Mouse (Mus musculus): ENCODE measurements at regions not wholly inside any gene's neighbourhood (a gene's known extent, or its start where the extent isn't known, plus 50 kb on each side); places are given as distances from the start of the nearest gene placed in this dataset.

DNA sequence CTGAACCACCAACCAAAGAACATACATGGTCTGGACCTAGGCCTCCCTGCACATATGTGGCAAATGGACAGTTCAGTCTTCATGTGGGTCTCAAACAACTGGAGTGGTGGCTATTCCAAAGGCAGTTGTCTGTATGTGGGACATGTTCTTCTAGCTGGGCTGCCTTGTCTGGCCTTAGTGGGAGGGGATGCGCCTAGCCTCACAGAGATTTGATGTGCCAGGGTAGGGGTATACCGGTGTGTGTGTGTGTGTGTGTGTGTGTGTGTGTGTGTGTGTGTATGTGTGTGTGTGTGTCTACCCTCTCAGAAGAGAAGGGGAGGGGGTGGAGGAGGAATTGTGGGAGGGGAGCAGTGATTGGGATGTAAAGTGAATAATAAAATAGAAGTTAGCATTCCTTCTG, 344.0 kb downstream of the Dhx35 start:
- no peak for DNase-seq (ENCODE audit: low spot score in 2 of 2)

DNA sequence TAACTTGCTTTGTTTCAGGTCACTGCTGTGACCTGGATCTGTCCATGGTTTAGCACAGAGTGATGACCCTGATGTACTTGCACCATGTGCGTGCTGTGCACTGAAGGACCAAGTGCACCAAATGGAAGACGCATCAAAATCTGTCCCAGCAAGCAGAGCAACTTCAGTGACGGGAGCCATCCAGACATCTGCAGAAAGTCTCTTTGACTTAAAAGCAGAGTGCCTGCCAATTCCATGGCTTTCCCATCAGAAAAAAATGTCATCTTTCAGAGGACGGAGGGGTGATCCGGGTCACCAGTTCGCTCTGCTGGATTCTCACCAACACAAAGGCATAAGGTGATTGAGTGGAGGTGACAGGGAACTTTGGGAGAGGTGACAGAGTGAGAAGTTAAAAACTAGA, 351.4 kb downstream of the Dhx35 start:
- DNase-seq (ENCODE audit: low spot score in 2 of 2), result no peak

DNA sequence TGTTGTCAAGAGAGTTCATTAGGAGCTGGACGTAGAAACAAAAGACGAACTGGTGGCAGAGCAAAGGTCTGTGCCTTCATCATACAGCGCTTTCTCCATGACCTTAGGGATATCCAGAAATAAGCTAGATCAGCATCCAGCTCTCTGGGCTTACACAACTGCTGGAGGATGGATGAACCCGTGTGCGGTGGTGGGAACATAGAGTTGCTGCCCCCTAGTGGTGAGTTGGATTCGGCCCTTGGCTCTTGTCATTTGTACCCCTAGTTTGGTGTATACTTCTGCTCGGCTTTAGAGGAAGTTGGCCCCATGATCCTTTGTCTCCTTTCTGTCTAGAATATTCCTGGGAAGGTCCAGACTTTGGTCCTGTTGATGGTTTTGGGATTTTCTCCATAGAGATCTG, 369.4 kb downstream of the Dhx35 start:
- peak; percentile 17 to 59 for DNase-seq (ENCODE audit: low spot score in 2 of 2)

DNA sequence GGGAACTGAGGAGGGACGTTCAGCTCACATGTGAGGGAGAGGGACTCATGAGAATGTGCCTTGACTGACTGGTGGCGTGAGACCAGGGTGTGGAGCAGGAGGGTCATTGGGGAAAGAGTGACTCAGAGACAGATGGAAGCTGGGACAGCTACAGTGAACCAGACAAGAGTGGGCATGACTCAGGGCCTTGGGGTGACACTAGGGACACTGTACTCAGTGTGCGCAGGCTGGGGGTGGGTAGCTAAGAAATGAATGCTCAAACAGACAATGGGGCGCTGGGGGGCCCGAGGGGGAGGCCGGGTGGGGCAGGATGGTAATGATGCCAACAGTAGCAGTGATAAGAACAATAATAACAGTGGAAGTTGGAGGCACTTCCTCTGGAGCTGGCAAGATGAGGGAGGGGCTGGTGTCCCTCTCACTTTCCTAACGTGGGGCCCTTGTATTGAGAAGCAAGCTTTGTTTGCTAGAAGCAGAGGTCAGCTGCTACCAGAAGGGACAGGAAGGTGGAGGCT, 374.0 kb downstream of the Dhx35 start:
- no peak for DNase-seq (ENCODE audit: low spot score in 2 of 2)

DNA sequence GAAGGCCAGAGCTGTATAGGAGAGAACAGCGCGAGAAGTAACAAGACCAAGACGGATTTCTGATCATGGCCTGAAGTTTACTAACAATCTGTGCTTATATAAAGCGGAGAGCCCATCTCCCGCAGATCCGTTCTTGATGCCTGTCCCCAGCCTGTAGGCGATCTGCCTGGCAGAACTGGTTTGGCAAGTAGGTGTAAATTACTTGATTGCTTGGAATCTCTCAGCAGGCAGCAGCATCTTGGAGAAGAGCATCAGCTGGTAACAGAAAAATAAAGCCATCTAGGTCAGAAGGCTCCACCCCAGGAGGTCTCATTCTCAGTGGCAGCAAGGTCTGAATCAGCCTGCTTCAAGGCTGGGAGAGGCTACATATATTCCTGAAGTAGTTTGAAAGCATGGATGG, 401.5 kb downstream of the Dhx35 start:
- no peak for DNase-seq (ENCODE audit: low spot score in 2 of 2)

DNA sequence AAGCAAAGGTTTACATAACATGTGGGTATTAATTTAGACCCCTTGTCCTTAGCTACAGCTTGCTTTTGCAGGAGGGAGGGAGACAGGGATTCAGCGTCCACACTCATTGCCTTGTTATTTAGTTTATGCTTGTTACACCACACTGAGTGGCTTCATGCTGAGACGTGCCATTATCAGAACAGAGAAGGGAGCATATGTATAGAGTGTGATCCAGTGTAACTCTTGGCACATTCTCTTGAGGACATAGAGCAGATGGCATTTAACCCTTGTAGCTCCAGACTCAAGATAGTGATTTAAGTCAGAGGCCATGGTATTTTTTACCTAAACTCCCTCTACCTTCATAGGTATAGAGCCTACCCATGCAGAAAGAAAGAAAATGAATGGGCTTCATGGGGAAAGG, 437.7 kb downstream of the Dhx35 start:
- no peak for DNase-seq (ENCODE audit: low spot score in 2 of 2)

DNA sequence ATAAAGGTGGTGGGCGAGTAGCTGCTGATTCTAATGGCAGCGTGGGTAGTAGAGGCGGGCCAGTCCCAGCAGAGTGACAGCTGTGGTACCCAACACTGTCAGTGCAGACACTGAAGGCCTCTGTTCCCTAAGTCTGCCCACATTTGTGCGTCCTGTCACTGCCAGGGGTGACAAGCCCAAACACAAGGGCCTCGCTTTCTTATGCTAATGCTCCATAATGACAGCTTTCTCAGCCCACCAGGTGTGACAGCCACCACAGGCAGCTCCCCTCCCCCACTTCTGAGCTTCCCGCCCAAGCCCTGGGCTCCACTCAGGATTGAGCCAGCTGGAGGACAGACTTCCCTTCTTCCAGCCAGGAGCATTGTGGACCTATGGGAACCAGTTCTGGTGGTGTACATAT, 440.4 kb downstream of the Dhx35 start:
- DNase-seq (ENCODE audit: low spot score in 2 of 2), result no peak

DNA sequence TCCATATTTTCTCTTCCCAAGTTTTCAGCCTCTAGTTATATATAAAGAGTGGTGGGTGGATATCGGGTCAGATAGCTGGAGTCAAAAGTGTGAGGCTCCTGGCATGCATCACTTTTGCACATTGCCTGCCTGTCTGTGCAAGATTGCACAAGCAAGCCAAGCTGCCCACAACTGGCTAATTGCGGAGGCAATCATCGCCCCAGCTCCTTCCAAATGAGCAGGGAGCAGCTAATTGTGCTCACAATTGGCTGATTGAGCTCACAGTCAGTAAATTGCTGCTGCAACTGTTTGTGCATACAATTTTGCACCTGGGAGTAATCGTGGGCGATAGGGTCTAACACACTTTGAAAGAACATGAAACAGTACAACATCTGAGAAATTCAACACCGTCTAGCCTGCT, 455.5 kb downstream of the Dhx35 start:
- DNase-seq (ENCODE audit: low spot score in 2 of 2), result peak; percentile 4 to 6

DNA sequence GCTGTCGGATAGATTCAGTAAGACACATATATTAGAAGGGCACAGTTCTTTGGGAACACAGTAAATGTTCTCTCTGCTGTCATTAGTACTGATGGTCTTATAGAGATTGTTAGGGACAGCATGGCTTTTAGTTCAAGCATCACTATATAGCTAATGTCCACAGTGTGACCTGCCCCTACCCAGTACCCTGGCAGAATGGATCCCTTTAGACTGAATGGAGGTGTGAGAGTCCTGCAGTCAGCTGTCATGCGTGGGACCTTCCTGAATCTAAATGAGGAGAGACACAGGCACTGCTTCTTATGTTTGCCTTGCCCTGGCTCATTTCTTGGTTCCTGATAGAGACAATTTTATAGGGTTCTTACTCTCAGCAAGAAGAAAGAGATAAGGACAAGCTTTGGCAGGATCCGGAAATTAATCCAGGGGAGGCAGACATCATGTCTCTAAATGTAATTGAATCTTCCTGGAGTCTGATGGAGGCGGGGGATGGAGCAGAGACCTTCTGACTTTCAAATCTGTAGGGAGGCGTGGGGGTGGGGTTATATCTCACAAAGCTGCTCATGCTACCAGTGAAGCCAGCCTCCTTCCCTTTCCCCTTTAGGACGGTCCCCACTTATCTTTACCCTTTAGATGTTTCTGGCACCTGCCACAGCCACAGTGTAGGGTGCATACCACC, 456.5 kb downstream of the Dhx35 start:
- no peak for DNase-seq (ENCODE audit: low spot score in 2 of 2)

DNA sequence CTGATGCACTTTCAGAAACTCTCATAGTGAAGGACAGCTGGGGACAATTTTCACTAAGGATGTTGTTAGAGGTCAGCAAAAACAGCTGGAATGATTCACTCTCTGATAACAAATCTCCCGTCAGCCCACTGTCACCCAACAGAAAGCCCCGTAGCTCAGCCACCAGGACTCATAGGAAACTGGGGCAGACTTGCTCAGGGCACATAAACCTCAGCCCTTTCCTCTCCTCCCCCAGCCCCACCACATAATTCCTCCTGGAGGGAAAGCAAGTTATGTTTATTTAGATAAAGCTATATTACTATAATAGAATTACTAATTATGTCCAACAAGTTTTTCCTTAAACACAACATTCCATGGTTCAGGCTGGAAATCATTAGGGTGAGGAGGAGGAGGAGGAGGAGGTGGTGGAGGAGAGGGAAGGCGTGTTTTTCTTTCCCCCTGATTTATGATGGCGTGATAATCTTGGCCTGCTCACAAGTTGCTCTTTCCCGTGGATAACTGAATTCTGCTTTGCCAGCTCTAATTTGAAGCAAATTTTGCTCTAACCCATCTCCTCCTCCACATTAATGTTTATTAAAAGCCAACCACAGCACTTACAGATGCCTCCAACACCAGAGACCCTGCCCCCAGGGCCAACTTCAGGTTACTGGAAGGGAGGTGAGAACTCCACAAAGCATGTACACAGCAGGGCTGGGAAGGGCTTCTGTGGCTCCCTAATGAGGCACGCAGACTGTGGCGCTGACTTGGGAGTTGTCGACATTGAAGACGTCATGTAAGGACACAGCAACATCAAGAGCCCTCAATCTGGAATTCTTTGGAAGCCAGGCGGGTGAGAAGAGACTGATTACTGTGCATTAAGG, 475.8 kb downstream of the Dhx35 start:
- no peak for DNase-seq (ENCODE audit: low spot score in 2 of 2)

DNA sequence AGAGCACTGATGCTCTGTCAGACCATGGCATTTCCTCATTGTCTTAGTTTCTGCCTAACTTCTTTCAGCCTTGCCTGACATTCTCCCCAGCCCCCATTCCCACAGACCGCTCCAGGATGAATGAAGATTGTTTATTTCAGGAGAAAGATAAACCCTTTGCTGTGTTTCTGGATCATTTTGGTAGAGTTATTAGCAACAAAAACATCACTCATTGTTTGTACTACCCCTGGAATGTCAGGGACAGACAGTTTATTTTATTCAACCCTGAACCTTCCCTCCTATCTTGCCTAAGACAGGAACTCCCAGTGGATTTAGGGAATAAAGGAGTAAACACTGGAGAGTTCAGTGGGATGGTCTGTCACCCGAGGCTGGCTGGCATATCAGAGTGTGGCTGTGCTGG, 484.3 kb downstream of the Dhx35 start:
- DNase-seq (ENCODE audit: low spot score in 2 of 2), result no peak

DNA sequence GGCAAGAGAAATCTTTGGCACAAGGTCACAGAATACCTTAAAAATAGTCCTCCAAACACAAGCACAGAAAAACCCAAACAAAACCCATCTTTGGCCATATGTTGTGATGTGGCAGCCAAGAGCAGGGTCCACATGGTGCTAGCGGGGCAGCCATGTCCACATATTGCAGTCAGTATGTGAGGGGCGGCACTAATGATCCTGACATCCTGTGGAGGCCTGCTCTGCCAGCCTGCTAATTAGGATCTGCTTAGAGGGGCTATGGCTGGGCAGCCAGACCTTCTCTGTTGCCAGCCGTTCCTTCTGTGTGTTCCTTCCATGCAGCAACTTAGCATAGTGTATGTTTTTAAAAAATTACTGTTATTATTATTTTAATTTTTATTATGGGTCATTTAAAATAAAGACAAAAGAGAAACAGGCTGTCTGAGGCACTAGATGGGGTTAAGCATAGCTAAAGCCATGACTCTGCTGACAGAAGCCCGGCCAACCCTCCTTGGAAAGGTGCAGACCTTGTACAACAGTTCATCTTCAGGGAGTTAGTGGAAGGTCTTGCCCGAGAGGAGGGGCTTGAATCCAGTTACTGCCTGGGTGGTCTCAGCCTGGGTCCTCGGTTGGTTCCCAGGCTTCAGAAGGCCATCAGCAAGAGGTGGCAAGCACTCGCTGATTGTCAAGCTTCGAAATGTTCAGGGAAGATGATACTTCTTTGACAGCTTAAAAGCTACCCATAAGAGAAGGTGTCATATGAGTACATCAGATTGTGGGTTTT, 487.1 kb downstream of the Dhx35 start:
- no peak for DNase-seq (ENCODE audit: low spot score in 2 of 2)

DNA sequence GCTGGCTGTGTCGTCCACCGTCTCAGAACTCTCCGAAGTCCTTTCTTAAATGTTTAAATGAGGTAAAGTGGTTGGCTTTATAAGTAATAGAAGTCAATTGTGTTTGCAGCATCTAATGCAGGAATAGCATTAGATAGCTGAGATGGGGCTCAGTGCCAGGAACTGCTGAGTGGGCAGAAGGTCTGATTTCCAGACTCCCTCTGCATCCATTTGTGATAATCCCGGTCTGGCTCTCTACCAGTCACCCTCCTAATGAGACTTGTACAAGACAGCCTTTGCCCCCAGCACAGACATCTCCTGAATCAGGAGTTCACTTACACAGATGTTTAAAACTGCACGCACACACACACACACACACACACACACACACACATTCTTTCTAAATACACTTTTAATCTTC, 489.5 kb downstream of the Dhx35 start:
- DNase-seq (ENCODE audit: low spot score in 2 of 2), result no peak

DNA sequence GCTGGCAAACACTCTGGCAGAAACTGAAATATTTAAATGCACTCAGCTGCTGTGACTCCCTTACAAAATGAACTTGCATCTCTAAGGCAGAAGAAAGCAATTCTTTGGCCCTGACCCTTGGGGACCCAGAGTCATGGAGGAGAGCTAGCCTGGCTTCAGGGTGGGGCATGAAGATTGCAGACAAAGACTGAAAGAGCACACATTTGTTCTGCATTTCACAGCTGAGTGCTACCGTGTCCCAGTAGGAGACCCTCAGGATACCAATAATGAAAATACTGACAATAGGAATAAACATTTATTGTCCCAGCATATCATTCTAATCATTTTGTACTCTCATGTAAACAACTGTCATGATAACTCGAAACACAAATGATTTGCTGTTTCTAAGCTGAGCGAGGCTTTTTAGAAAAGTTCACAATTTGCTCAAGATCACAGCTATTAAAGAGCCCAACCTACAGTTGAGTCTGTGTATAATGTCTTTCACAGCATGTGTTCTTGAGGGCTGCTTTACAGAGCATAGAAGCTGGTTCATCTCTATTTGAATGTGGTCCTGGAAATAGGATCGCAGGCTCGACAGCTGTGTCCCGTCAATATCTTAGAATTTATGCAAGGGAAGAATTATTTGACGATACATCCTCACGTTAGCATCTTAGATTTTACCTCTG, 490.1 kb downstream of the Dhx35 start:
- no peak for DNase-seq (ENCODE audit: low spot score in 2 of 2)

DNA sequence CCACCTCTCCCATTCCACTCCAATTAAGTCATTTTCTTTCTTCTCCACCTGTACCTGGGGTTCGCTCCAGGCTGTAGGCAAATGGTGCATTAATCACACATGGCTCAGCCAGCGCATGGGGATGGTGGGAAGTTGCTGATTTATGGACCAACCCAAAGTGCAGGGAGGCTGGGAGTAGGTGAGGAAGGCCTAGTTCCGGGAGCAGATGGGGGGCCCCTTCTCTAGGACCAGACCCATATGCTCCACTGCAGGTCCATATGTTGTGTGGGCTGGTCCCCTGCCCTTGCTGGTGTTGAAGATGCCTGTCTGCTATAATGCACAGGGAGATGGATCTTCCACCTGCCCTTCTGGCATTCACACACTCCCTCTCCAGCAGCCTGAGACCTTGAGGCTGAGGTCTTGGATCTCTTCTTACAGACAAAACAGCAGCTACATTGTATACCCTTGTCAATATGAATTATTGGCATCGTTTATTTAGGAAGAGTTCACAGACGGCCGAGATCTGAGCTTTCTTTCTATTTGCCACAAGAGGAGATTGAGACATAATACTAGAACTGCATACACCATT, 493.5 kb downstream of the Dhx35 start:
- DNase-seq (ENCODE audit: low spot score in 2 of 2), result no peak

DNA sequence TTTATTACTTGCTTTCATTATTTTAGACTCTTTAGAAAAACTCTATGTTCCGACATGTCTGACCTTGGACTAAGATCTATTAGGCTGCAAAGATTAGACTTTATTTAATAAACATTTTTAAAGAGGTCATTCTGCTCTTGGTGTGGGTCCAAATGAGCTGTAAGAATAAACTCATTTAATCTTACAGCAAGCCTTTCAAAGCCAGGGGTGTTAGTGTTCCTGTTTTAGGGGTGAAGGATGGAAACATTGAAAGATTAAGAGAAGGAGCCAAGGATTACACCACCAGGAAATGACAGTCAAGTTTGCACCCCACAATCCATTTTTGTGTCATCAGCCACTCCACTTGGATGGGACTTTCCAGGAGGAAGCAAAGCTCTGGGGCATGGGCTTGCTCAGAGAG, 495.5 kb downstream of the Dhx35 start:
- DNase-seq (ENCODE audit: low spot score in 2 of 2), result no peak

DNA sequence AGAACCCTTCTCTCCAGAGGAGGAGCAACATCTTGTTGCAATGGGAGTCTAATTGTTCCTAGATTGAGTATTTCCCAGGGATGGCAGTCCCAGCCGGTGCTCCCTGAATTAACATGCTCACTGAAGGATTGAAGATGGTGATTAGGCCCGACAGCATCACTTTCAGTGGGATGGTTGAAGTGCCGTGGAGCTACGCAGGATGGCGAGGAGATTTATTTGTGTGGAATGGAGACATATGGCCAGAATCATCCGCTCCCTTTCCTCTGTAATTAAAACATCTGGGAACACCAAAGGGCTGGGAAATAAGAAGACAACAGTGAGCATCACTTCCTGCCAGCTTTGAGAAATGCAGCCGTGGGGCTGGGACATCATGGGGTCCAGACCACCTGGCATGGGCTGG, 512.4 kb downstream of the Dhx35 start:
- DNase-seq (ENCODE audit: low spot score in 2 of 2), result no peak

DNA sequence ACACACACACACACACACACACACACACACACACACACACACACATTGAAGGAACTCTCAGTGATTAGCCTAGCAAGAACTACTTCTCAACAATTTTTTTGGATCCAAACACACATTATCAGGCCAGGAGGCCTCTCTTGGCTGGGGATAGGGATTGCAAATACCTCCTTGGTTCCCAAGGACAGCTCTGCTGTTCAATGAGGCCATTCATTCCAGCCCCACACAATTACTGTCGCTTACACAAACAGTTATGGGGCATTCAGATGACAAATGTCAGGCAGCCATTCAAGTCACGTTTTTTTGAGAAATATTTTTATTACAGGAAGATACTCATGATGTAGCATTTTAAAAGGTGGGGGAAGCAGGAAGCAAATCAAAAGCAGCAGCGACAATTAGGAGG, 540.1 kb downstream of the Dhx35 start:
- no peak for DNase-seq (ENCODE audit: low spot score in 2 of 2)

DNA sequence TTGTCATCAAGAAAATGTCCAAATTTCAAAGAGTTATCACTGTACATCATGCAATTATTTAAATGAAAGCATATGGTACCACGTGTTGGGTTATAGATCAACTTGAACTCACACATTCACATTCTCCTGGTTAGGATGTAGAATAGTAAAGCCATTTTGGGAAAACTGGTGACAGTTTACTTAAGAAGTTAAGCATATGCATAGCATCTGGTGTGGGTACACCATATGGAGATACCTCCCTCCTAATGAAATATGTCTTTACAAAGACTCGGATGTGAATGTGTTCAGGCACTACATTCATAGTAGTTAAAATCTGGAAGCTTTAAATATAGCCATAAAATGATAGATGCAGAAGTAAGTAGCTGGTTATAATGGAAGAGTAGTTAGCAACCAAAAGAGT, 542.0 kb downstream of the Dhx35 start:
- peak in 1 of 2 experiments; percentile 8 for DNase-seq (ENCODE audit: low spot score in 2 of 2)

DNA sequence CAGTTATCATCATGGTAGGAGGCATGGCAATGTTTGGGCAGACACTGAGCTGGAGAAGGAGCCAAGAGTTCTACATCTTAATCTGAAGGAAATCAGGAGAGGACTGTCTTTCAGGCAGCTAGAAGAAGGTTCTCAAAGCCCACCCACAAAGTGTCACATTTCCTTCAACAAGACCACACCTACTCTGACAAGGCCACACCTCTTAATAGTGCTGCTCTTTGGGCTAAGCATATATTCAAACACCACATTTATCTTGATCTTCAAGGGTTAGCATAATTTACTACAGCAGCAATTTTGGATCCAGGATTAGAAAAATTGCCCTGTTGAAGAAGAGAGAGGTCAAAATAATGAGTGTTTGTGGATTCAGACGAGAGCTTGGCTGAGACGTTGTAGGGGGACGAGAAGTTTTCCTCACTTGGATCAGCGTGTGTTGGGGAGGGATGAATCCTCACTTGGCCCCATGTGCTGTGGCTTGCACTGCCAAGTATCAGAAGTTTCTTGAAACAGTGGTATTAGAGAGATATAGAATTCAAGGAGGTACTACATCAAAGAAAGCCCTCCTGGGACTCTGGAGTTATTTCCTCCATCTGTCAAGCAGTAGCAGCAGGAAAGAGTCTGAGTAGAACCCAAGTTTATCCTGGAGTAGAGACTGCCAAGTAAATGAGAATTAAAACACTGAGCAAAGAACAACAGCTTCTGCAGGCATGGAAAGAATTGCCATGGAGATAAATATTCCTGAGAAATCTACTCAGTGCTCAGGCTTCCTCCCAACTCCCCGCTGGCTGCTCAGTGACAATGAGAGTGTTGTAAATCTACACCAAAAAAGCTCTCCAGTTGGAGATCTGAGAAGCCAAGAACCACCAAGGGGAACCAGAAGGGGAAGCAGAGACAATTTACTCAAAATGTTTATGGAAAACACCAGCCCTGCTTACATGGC, 549.3 kb downstream of the Dhx35 start:
- peak in 1 of 2 experiments; percentile 4 for DNase-seq (ENCODE audit: low spot score in 2 of 2)

Measured in frontal cortex, postnatal 36 days (tissue).